Mouse (Mus musculus) spleen, adult 12 weeks (tissue): ENCODE results near the gene Pank4.

Experiments
- DNase-seq: peaks from one replicate; pipeline ENCODE4 v3.0.0; 2022; ENCODE audit warnings: low spot score

The Pank4 gene

DNA sequence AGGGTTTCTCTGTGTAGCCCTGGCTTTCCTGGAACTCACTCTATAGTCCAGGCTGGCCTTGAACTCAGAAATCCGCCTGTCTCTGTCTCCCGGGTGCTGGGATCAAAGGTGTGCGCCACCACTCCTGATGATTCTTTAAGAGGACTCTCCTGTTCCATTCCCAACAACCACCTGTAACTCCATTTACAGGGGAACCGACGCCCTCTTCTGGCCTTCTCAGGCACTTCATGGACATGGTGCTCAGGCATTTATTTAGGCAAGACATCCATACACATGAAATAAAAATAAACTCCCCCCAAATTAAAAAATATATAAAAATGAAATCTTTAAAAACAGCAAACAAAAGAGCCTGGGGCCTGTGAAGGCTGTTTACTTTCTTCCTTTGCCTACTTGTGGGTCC, 3.2 kb downstream of the Pank4 start:
- no peak for DNase-seq

DNA sequence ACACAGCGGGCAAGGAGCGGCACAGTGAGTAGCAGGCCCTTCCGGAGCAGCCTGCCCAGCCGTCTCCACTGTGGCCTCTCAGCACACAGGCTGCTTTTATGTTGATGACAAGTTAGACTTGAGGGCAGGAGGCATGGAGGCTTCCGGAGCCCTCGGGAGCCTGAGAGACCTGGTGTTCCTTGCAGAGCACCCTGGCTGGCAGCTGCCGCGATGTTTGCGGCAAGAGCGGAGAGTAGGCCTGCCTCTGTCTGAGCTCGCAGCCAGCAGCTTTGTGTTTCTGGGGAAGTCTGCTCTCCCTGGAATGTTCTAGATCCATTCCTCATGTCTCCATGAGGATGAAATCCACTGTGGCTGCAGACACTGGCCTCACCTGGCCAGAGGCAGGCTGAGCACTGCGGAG, 8.6 kb downstream of the Pank4 start:
- DNase-seq = no peak

DNA sequence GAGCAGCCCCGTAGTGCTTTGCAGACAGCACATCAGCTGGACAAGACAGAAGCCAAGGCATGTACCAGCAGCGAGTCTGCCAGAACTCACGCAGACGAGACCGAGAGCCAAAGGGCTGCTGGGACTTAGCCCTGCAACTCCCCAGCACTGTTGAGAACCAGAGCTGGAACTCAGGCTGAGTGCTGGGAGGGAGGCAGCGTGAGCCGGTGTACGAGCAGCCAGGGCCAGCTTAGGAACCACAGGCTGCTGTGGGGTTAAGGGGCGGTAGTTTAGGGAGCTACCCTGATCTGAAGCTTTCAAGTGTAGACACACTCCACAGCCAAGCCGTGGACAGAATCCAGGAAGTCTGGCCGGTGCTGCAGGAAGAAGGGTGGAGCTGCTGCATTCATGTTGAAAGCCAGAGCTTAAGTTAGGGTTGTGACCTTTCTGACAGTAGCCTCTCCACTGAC, 10.3 kb downstream of the Pank4 start:
- DNase-seq = no peak

DNA sequence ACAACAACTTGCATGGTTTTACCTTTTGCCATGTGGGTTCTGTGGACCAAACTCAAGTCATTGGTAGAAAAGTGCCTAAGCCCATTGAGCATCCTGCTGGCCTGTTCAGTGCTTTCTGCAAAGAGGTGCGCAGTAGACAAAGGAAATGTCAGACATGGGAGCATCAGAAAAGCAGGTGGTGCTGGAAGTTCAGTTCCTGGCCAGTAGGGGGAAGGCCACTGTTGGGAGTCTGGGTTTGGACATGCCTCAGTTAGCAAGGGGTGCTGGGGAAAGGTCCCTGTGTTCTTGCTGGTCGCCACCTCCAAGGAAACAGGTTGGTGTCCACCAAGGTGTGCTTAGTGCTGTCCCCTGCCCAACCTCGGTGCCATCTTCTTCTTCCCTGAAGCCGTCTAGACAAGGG, 16.2 kb downstream of the Pank4 start:
- DNase-seq = no peak

DNA sequence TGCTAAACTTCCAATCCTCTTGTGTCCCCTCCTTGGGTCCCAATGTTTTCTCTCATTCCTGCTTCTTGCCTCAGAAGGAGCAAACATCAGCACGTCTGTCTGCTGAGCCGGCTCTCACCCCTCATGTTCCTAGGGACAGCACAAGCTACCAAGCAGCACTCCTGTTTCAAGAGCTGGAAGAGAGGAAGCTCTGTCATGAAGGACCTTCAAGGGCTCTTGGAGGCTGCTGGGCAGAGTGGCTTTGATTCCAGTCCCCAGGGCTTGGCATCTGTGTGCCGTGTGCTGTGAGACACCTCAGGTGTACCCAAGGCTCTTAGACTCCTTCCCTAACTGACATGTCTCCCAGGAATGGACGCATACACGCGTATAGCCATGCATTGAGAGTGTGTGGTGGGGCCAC, 17.2 kb downstream of the Pank4 start:
- DNase-seq = no peak

DNA sequence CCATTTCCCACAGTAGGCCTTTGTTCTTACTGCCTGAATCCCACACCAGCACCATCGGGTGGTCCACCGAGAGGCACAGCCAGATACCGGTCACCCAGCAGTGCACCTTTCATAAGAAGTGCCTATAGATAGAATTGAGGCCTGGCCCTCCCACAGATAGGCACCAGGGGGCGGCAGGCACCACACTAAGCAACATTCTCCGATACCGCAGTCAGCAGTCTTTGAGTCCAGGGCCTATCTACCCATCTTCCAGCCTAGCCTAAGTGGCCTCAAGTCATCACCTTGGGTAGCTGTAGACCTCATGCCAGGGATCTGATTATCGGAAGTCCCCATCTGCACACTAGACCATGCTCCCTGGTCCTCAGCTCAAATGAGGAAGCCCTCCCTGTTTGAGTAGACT, 17.6 kb downstream of the Pank4 start:
- no peak for DNase-seq

DNA sequence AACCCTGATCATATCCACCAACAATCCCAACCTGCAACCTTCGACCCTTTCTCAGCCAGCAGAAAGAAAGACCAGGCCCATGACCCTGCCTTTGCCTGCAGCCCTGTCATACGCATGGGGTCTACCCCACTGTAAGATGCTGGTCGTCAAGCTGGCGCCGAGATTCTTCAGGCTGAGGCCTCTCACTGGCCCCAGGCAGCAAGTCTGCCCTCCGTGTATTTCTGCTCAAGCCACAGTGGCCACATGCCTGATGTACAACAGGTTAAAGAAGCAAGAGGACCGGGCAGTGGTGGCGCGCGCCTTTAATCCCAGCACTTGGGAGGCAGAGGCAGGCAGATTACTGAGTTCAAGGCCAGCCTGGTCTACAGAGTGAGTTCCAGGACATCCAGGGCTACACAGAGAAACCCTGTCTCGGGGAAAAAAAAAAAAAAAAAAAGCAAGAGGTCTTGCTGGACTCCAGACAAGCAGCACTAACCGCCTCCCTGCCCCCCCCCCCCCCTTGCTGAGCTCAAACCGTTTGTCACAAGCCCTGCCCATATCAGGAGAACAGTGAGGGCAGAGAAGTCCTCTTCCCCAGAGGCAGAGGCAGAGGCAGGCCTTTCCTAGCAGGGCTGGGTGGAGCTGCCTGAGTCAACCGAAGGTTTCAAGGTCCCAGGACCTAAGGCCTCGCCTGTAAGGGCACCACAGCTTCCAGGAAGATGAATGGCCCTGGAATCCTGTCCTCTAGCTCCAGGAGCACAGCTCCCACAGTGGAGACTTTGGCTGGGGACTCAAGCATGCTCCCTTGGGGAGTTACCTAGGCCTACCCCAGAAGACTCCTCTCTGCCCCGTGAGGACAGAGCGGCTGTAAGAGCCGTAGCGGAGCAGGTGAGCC, 18.6 kb downstream of the Pank4 start:
- no peak for DNase-seq

DNA sequence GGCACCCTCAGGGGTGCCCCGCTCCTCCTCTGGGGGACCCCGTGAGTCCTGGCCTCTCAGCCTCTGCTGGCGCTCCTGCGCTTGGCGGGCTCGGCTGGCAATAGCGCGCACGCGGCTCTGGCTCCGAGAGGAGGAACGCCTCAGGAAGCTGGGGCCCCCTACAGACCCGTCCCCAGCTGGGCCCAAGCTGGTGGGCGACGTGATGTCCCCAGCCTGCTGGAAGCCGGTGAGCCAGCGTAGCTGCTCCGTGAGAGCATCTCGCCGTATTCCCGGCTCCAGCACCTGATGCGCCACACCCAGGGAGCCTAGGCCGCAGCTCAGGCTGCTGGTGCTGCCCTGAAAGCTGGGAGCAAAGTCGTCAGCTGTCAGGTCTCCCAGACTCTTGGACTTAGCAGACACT, 19.8 kb downstream of the Pank4 start:
- DNase-seq = no peak

DNA sequence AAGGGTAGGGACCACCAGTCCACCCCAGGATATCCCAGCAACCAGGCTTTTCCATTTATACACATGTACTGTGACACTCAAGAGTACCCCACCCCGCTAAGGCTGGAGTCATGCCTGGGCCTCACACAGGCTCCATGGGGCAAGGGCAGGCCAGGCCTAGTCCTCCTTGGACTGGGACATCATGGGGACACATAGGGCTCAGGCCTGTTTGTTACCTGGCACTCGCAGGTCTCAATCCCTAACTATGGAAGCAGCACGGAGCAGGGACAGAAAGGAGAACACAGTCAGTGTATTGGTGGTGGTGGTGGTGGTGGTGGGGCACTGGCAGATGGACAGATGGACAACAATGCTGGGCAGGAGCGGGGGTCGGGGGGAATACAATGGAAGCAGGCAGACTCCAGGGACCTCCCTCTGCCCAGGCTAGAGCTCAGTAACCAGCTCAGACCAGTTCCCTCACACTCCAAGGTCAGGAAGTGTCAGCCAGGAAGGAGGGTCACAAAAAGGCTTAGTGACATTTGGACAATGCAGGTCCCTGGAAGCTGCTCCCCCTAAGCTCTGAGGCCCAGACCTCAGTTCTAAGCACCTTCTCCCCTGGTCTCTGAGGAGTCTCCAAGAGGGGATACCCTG, 21.3 kb downstream of the Pank4 start:
- no peak for DNase-seq

DNA sequence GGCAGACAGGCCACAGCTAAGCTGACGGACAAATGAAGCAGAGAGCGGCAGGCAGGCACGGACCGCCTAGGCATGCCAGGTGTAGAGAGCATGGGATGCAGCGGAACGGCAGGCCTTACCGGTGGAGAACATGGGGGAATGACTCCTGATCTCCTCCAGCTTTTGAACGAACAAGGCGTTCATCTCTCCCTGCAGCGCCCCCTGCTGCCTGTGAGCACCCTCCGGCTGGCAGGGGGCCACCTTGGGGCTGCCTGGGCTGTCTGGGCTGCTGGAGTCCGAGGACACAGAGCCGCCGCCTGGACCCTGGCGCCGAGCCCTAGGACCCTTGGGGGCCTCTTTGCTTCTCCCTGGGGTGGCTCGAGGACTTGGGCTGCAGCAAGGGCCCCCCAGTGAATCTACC, 22.2 kb downstream of the Pank4 start:
- DNase-seq = peak; percentile 61

DNA sequence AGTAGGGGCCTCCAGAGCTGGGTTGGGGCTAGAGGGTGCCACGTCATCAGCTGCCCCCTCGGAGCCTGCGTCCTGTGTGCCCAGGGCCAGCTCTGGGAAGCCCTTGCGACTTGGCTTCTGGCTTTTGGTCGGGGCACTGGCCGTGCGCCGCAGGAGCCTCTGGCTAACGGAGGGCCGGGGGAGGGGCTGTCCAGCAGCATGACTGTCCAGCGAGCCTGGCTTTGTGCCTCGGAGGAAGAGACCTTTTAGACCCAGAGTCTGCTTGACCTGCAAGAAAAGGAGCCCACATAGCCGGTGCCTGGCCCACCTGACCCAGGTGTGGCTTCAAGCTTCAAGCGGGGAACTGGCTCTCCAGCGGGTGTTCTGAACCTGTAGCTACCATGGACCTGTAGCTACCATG, 22.8 kb downstream of the Pank4 start:
- DNase-seq = no peak

DNA sequence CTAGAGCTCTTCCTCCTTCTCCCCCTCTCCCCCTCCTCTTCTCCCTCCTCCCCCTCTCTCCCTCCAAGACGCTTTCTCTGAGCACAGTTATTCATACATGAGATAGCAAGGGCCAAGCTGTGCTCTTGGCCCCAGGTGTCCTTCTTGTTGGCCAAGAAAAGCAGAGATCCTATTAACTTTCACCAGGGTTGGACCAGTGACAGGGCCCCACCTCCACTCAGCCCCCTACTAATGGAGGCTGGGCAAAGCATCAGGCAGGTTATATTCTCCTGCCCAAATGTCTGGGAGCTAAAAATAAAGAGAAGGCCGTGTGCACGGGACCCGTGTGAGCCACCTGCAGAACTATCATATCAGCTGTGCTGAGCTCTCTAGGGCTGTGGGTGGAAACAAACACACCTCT, 31.0 kb downstream of the Pank4 start:
- no peak for DNase-seq

DNA sequence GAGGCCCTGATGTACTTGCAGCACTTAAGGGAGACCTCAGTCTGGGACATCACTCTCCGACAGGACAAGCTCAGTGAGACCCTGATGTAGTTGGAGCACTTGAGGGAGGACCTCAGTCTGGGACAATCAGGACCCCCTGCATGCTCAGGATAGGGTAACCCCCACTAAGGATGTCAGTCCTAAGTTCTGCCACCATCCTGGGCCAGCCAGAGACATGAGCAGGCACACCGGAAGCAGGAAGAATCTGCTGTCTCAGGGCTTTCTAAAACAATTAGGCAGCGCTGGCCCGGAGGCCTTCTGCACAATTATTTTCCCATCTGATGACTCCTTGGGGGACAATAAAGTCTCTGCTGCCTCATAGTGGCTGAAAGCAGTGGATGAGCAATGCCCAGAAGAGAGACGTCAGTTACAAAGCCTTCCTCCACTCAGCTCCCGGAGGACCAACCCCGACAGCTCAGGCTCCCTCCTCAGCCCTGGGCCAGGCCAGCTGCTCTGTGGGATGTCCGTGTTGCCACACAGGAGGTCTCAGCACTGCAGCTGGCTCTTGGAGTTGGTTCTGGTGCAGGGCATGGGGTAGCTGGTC, 32.7 kb downstream of the Pank4 start:
- DNase-seq = no peak

DNA sequence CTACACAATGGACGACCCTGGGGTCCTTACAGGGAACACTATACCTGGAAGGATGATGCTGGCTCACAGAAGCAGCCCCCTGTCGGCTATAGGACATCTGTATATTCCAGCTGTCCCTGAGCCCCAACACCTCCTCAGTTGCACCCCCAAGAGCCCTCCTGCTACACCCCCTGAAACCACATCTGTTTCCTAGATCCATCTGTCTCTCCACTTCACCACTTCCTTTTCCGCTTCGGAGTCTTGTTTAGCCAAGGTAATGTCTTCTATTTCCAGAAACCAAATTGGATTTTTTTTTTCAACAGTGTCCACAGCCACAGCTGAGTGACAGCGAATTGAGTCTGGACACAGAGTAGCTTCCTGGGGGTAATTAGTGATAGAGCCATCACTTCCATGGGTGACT, 35.5 kb downstream of the Pank4 start:
- DNase-seq = no peak

DNA sequence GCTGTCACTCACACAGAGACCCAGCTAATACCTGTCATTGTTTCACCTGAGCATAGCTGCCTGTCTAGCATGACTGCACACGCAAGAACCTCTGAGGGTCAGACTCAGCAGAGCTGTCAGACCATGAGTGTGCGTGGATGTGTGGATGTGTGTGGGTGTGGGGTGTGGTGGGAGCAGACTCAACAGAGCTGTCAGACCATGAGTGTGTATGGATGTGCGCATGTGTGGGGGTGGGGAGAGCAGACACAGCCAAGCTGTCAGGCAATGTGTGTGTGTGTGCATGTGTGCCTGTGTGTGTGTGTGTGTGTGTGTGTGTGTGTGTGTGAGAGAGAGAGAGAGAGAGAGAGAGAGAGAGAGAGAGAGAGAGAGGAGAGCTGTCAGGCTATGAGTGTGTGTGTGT, 41.4 kb downstream of the Pank4 start:
- DNase-seq = no peak

DNA sequence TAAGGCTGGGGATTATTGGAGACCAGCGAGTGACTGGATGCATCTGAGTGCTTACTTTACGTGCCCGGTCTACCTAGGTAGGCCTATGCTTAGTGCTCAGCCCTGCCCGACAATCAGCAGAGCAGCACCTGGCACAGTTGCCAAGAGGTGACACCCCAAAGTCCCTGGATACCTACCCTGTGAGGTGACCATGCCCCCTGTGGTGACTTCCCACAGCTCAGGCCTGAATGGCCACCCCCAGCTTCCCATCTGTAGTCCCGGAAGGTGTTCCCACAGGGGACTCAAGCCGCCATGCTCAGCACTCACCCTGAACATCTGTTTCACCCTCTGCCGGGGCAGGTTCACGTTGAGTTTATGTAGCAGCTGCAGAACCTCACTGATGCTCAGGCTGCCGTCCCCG, 42.4 kb downstream of the Pank4 start:
- DNase-seq = no peak

DNA sequence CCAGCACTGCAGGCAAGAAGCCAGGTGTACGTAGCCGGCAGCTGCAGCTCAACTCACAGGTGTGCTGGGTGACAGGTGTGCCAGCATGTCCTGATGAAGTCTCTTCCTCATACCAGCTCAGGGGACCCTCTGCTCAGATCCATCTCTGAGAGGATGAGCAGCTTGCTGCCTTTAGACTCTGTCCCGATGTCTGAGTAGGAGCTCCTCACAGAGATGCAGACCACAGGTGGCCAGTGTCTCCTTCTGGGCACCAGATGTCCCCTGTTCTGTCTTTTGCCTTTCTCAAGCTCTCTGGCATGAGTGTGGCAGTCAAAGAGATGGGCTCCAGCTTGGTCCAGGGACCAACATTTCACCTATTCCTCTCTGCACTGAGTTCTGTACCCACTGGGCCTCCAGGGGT, 43.7 kb downstream of the Pank4 start:
- no peak for DNase-seq

DNA sequence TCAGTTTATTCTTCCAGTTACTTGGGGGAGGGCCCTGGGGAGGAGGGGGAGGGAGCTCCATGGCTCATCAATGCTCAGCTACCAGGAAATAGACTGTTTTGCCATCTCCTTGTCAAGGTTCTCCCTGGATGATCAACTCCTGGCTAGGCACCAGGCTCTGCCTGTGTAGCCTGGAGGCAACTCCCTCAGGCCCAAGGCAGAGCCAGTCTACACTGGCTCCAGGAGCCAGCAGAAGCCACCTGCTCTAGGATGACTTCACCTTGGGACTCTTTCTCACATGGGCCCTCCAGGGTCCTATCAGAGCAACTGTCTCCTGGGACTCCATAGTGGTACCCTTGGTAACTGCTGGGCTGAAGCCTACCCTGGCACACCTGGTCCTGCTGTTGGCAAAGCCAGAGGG, 44.2 kb downstream of the Pank4 start:
- no peak for DNase-seq

DNA sequence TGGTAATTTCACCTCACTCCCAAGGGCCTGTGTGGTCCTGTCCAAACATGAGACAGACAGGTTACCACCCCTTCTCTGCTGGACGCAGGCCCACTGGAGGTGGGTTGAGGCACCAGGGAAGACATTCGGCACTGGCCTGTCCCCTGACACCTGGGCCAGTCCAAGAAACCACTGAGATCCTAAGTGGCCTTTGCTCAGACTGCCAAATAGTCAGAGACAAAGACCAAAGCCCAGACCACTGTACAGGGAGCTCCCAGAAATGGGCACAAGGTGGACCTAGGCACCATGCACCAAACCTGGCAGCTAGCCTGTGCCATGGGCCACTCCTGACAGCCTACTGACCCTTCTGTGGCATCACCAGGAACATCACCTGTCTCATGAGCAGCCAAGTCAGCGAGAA, 45.3 kb downstream of the Pank4 start:
- no peak for DNase-seq

DNA sequence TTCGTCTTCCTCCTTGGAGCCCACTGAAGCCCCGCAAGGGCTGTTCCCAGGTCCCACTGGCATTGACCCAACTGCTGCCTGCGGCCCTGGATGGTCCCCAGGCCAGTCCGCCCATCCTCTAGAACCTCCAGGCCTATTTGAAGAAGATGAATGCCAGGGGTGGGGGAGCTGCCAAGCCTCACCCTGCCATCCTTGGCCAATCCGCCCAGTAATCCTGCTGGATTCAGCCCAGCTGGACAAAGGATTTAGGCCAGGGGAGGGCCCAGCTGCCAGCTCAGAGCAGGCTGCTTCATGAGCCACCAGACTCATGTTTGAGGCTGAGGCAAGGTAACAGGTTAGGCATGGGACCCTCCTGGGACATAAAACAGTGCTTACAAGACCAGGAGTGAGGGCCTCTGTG, 46.9 kb downstream of the Pank4 start:
- no peak for DNase-seq

DNA sequence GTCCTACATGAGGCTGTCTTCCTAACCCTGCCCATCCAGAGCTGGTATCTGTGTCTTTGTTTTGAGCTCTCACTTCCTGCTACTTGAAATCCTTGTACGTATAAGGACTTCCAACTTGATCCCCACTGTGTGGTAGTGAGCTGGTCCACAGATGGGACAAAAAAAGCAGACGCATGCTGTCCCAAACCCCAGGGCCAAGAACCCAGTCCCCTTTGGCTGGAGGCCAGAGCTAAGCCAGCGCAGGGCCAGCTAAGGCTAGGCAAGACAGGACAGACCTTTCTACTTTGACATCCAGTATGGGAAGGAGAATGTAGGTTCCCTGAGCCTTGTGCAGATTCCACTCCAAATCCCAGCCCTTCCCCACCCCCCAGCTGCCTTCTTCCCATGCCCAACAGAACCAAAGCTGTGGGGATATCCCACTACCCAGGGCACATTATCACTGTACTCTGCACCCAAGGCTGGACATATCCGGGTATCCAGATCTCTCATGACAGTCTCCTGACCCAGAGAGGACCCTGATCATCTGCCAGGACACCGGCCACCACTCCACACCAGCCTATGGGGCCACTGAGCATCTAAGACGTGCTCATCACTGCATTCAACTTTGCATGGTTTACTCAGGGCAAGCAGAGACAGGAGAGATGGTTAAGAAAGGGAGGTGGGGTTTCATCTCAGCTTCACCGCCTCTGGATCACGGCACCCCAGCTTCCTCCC, 47.5 kb downstream of the Pank4 start:
- no peak for DNase-seq

DNA sequence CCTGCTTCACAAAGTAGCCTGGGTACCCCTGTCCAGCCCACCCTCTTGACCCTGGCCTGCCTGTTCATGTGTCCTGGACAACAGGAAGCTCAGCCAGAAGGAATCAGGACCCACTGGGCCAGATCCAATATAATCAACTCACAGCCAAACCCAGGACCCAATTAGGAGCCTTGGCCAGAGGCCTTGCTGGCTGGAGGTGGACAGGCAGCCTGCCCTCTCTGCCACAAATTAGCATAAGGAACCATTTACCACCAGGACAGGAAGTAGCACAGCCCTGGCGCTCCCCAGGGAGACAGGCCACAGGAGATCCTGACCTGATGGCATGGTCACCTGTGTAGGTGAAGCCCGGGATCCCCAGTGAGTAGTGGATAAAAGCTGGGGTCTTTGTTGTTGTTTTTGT, 48.2 kb downstream of the Pank4 start:
- no peak for DNase-seq

DNA sequence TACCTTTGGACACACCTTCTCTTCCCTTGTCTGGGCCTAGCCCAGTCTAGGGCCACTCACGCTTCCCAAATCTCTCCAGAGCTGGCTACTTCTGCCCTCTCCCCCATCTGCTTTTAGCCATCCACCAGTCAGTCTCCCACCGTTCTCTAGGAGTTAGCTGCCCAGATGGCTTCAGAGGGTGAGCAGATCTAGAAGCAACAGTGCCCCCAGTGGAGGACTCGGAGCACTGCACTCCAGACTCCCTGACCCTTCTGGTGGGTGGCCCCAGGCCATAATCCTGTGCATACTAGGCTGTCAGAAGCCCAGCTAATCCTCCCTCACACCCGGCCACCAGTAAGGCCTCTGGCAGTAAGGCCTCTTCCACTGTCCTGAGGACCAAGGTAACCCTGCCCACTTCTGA, 48.9 kb downstream of the Pank4 start:
- peak; percentile 47 for DNase-seq
